Mouse (Mus musculus) brain, embryonic 18.5 days (tissue): Measurements from ENCODE around the gene Ylpm1.

Experiments used
- DNase-seq: peaks from one replicate; pipeline ENCODE4 v3.0.0-alpha.2; 2012; ENCODE audit warnings: low read depth, low spot score

Ylpm1 gene

DNA sequence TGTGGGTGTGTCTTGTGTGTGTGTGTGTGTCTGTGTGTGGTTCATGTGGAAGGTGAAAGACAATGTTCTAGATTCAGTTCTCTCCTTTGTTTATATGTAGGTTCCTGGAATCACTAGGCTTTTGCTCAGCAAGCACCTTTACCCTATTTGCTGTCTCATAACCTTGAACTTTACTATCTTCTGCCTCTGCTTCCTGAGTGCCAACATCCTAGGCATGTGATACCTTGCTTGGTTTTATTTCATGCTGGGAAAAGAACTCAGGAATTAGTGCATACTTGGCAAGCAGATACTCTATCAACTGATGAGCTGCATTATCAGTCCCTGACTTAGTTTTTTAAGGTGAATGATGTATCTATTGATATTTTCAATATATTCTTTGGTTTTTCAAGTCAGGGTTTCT is 10.9 kb downstream of the Ylpm1 start:
- no peak for DNase-seq

DNA sequence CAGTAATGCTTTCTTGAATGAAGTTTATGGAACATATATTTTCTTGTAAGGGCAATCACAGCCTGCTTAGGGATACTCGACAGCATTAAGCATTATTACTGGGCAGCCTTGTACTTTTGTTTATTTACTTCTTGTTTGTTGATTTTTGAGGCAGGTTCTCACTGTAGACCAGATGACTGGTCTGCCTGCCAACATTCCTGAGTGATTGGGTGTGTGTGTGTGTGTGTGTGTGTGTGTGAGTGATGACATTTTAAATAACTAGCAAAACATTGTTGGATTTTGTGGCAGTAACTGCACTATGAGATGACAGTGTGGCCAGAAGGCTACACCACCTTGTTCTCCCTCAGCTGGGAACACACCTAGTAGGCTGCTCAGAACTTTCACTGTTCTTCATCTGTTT is 13.7 kb downstream of the Ylpm1 start:
- no peak for DNase-seq

DNA sequence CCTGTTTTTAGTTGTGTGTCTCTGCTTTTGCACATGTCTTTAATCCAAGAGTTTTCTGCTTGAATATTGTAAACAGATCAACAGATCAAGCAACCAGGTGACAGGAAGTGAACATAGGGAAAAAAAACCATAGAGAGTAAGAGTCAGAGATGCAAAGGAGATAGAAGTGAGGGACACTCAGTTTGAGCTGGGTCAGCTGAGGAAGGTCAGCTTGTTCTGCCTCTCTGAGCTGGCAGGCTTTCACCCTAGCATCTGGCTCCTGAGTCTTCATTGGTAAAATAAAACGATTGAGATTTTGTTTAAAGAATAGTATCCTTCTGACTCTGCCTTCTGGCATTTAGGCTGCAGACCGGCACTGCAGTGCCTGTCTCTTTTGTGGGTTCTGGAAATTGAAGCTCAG is 14.4 kb downstream of the Ylpm1 start:
- no peak for DNase-seq

DNA sequence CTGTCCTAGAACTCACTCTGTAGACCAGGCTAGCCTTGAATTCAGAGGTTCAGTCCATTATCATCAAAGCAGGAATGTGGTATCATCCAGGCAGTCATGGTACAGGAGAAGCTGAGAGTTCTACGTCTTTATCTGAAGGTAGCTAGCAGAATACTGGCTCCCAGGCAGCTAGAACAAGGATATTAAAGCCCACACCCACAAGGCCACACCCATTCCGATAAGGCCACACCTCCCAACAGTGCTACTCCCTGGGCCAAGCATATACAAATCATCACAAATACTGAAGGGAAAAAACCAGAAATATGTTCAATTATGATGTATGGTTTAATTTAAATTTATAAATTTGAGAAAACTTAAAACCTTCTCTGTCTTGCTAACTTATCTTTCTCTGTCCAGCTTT is 16.1 kb downstream of the Ylpm1 start:
- no peak for DNase-seq

DNA sequence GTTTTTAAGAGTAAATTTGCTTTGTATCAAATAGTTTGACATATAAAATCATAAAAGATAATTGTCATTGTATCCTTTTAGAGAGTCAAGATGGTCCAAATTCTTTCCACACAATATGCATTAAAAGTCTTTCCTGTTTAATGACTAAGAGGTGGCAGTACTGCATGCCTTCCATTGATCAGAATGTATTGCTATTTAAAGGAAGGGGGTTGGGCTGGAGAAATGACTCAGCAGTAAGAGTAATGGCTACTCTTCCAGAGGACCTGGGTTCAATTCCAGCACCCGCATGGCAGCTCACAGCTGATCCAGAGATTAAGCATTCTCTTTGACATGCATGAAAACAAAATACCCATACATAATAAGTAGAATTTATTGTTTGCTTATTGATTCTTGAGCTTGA is 25.9 kb downstream of the Ylpm1 start:
- no peak for DNase-seq

DNA sequence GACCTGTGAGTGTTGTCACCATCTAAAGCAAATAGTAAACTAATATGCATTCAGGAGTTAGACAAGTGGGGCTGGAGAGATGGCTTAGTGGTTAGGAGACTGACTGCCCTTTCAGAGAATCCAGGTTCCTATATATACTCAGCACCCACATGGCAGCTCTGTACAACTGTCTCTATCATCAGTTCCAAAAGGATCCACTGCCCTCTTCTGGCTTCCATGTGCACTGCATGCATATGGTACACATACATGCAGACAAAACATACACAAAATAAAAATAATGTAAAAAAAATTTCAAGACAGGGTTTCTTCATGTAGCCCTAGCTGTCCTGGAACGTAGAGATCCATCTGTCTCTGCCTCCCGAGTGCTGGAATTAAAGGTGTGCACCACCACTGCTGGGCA is 36.6 kb downstream of the Ylpm1 start:
- DNase-seq = no peak

DNA sequence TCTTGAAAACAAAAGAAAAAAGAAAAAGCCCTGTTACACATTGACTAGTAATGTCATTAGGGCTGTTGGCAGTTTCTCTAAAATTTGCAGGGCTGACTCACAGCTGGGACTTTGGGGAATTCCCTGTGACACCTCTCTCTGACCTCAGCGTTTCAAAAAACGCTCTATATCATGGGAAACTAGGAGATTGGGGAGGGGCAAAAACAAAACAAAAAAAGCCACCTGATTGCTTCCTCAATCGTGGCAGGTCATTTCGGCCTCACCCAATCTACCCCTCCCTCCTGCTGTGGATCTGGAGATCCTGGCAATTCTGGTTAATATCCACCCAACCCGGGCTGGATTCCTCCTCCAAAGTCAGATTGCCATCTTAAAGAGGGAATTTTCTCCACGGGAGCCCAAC is 55.1 kb downstream of the Ylpm1 start:
- no peak for DNase-seq

DNA sequence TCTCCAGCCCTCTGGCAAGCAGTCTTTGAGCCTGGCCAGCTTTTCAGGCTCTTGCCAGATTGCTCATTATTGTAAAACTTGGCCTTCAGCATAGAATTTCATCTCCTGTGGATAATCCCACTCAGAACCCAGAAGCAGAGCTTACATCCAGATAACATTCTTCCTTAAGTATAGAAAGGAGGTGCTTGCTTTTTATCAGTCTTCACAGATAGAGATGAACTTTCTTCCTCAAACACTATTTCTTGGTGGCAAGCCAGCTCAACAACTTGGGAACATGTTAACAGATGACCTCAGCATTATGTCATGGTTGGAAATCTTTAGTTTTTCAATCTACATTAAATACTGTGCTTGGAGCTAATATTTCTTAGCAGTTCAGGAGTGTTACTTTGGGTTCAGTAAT is 74.9 kb downstream of the Ylpm1 start:
- DNase-seq = no peak

DNA sequence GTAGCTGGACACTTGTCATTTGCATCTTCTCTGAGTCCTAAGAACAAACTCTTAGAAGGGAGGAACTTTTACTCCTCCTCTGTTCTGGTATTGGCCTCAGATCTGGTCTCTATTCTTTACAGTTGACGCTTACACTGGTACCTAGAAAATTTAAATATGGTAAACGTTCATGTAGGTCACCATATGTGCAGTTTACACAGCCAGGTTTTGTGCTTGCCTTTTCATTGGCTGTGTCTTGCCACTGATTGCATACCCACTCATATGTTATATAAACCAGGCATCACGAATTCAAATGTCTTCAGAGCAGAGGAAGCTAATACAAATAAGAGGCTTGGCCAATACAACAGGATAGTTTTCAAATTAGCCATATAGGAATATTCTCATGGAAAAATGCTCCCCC is 81.0 kb downstream of the Ylpm1 start:
- no peak for DNase-seq

DNA sequence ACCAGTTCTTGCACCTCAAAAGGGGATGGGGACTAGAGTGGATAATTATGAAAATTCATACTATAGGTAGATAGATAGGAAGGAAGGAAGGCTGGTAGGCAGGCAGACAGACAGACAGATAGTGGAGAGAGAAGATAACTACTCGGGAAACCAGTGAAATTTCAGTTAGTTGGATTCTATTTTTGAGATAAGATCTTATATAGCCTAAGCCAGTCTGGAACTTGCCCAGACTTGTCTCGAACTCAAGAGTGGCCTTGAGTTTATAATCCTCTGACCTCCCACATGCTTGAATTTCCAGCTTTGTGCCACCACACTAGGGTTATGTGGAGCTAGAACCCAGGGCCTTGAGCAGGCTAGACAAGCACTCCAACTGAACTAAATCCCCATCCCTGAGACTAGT is 88.1 kb downstream of the Ylpm1 start:
- DNase-seq = no peak

DNA sequence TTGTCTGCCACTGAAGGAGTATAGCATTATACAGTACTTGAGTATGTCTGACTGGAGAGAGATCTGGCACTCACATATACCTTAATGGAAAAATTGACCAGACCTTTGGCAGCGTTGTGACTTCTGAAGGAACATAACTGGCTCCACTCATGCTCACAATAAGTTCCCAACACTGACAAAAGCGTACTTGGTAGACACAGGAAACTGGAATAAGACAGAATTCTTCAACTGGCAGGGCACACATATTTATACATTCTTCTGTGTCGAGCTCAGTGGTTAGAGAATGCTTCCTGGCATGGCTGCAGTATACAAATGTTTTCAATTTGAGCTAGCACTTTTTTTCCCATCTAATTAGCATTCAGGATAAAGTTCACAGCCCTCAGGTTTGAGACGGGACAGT is 88.8 kb downstream of the Ylpm1 start:
- no peak for DNase-seq

DNA sequence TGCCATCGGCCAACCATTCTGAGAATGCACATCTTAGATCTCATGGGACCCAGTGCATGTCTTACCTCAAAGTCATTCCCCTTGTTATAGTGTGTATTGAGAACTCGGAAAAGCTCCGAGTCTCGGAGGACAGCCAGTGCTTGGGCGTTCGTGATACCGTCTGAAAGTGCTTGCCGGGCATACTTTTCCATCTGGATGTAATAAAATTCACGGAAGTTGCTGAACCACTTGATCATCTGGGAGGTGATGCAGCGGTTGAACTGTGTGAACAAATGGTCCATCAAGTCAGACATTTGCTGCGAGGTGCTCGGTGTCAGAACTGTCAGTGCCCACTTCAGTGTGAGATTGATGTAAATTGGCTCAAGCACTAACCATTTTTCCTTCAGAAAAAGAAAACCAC is 91.7 kb downstream of the Ylpm1 start:
- no peak for DNase-seq

DNA sequence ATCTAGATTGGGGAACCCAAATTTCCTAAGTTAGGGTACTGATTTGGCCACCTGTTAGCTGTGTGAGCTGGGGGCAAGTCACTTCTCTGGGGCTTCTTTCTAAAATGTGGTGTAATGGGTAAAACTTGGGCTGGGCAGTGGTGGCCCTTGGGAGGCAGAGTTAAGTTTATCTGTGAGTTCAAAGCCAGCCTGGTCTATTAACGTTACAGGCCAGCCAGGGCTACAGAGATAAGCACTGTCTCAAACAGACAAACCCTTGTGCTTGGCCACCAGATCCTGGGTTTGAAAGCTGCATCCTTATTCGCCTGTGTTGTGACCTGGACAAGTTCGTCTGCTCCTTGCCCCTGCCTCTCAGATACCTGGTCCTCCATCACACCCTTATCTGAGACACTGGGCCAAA is 95.1 kb downstream of the Ylpm1 start:
- no peak for DNase-seq

DNA sequence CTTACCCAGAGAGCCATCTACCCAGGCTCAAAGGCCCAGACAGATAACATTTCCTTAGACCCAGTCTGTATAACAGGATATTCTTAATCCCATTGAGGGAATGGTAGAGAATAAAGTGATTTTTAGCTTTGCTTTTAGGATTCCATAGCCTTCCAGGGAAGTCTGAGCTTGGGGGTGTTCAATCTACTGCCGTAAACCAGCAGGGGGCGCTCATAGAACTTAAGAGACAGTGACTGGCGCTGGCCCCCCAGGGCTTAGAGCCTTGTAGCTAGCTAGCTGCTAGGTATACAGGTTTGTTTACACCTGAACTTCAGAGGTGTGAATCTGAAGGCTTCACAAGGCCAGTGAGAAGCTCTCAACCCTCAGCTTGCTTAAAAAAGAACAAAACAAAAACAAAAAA is 96.1 kb downstream of the Ylpm1 start:
- no peak for DNase-seq

DNA sequence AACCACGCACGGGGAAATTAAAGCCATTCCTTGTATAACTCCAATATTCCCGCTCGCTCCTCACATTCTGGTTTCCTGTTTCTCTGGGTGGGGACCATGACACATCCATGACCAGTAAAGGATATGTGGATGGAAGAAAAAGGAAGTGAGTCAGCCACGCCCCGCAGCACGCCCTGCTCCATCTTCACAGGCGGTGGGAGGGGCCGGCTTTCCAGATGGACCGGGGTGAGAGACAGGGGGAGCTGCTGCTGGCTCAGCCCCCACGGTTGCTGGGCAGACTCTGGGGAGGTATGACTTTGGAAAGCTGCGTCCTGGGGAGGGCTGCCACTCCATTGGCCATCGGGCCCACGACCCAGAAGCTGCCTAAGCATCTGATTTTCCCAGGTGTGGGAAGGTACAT is 97.9 kb downstream of the Ylpm1 start:
- DNase-seq = no peak

DNA sequence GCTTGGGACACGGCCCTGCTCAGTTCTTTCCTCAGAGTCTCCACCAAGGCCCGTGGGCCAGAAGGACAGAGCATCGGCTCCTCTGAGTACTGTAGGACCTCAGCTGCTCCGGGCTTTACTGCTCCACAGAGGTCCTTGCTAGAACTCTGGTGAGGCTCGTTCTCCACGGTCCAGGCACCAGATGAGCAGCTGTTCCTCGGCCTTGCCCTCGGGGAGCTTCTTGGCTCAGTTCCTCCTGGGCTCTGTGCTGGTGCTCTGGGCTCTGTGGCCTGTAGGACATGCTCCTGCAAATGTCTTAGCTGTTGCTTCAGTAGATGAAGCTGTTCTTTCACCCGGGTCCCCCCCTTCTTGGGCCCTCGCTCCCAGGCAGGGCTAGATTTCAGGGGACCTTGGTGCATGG is 98.6 kb downstream of the Ylpm1 start:
- DNase-seq = no peak

DNA sequence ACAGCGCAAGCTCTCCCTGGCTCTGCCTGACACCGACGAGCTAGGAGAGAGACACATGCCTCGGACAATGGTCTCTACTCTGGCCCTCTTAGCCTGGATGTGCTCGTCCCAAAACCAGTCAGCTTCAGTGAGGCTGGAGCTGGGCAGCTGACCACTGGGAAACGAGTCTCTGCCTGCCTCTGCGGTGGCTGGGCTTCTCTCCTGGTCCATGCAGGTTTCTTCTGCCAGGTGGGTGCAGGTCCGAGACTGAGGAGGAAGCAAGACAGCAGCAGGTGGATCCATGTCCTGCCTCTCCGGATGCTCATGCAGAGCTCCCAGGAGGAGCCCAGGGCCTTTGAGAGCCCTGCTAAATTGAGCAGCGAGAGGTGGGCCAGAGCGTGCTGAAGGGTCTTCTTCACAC is 99.0 kb downstream of the Ylpm1 start:
- no peak for DNase-seq

DNA sequence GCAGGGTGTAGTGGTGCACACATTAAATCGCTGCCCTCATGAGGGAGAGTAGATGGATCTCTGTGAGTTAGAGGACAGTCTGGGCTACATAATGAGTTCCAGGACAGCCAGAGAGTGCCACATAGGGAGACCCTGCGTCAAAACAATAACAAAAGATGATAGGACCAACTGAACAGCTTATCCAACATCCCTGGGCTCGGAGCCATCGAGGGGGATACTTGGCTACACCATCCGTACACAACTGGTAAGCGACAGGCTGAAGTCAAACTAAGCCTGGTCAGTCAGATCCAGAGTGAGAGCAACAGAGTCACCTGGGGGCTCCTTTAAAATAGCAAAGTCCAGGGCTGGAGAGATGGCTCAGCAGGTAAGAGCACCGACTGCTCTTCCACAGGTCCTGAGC is 99.7 kb downstream of the Ylpm1 start:
- no peak for DNase-seq

DNA sequence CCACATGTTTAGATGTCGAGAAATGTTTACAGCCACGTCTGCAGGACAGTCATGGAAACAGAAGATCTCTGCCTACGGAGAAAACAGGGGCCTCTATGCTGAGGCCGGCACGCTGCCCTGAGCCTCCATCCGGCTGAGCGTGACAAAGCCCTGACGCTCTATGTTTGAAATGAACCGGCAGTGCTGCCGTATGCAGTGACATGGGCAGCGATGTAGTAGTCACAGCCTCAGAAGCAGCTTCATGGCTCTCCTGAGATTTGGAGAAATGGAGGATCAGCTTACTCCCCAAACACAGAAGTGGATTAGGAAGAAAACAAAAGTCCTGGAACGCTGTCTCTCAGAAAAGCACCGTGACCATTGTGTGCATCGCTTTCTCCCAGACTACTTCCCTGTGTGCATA is 104.9 kb downstream of the Ylpm1 start:
- no peak for DNase-seq

DNA sequence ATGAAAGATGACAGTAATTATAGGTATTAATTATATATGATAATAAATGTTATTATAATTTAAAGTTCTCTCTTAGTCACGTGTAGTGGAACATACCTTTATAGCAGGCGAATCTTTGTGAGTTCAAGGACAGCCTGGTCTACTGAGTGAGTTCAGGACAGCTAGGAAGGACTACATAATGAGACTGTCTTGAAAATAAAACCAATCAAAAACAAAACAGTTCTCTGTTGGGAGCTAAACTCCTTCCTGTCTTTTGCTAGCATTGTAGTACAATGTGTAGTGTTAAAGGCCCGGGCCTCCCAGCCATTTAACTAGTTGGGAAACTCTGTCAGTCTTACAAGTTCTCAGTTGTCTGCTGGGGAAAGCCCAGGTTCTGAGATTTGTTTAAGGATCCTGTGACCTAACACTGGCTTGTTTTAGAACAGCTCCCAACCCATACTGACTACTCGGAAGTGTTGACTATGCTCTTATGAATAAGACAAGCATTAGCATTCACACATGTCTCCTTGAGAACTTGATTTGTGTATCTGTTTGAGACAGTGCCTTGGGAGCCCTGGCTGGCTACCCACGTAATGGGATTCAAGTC is 105.5 kb downstream of the Ylpm1 start:
- no peak for DNase-seq

DNA sequence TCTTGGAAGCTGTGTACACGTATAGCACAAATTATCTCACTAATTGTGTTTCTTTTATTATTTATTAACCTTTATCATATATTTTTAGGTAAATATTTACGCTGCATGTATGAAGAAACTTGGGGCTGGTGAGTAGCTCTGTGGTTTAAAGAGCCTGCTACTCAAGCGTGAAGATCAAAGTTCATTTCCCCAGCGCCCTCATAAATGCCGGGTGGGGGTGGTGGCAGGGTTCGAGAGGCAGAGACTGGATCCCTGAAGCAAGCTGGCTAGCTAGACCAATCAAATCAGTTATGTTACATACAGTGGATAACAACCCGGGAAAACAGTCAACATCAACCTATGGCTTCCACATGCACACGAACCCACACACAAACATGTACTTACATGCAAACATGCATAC is 107.0 kb downstream of the Ylpm1 start:
- no peak for DNase-seq

DNA sequence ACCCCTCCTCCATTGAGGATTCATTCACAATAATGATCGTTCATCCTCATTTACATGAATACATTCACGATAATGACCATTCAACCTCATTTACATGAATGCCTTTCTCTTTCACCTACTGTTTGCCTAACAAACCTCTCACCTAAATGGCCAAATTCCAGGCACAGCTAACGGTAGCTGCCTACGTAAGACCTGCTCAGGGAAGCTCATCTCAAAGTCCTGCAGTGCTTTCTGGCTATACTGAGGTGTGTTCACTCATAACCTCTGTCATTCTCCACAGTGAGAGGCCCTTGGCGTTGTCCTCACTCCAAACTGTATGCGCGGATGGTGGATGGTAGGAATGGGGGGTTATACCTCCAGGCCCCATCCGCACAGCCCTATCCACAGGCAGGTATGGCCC is 108.7 kb downstream of the Ylpm1 start:
- DNase-seq = no peak

DNA sequence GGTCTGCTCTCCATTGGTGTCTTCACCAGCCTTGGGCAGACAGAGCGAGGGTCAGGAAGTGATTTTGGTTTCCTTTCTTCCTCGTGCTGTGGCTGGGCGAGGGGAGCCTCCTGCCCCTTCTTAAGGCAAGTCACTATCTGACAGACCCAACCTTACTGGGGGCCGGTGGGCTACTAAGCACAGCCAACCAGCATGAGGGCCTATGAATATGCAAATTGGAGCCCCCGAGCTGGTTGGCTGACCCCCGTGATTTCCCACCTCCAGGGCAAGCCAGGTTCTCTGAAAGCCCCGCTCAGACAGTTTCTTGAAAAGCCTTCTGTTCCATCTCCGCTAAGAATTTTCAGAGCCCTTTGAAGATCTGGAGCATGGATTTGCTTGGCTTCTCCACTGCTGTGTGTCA is 110.2 kb downstream of the Ylpm1 start:
- no peak for DNase-seq

DNA sequence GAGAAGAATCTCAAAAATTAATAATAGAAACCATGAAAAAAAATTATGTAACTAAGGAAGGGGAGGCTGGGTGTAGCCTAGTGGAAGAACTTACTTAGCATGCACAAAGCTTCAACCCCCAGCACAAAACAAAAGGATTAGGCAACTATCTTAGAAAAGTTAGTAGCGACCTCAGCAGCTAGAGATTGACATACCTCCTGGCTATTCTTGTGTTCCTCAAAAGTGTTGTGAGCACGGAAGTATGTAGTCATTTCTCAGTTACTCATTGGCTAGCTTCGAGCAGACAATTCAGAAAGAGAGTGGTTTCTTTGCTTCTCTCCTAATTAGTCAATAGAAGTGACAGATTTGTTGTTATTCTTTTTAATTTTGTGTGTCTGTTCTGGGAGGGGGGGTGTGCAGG is 112.5 kb downstream of the Ylpm1 start:
- no peak for DNase-seq

DNA sequence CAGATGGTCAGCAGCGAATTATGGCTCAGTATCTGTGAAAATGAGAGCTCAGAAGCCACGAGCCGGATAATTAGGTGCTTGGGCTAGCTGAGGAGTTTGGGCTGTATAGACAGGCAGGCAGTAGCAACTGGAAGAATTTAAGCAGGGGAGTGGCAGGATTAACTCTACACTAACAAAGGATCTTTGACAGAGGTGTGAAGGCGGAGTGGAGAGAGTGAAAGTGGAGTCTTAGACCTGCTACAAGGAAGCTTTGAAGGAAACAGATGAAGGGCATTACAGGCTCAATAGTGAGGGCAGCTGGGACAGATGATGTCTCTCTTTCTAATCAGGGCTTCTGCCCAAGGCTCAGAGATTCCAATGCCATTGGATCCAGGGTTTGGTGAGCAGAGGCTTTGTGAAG is 113.3 kb downstream of the Ylpm1 start:
- no peak for DNase-seq
